Mouse (Mus musculus): ENCODE results near the gene Prr14.
A peak's percentile ranks its signal among the peaks of the same experiment; 100 is the strongest.
"Not testable (repeated sequence)": the region's sequence is repeated elsewhere in the genome, so short reads cannot be mapped to it uniquely, and the experiment has no call there.

Prr14 gene

DNA sequence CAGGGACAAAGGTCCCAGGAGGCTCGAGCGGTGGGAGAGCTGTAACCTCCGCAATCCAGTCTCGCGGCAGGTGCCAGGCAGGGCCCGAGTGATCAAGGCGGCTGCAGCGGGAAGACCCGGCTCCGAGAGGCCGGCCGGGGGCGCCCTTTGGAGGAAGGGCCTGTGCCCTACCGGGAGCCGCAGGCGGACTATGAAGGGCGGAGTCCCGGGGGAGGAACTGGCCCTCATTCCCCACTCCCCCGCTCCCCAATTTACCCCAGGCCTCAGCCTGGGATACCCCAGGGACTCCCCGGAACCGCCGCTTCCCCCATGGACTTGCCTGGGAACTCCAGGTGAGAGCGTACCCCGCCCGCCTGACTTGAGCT is 12.2 kb downstream of the Prr14 start:
- DNase-seq (ENCODE audit: extremely low spot score, low read depth, low spot score), result no peak

DNA sequence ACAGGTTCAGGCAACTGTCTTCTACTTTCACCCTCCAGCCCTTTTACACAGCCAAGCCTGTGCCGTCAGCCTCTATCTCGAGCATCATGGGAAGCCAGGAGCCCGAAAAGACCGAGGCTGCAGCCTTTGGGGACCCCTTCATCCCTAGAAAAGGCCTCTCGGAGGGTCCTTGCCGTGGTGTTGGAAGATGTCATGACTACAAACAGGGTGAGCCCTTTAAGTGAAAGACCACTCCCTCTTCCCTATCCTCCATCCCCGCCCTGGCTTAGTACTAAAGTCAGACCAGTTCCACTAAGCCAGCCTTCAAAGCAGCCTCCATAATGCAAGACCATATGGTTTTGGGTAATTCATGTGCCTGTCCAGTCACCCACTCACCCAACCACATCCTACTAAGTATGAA is 12.6 kb downstream of the Prr14 start:
- no peak for DNase-seq (ENCODE audit: extremely low spot score, low read depth, low spot score)

DNA sequence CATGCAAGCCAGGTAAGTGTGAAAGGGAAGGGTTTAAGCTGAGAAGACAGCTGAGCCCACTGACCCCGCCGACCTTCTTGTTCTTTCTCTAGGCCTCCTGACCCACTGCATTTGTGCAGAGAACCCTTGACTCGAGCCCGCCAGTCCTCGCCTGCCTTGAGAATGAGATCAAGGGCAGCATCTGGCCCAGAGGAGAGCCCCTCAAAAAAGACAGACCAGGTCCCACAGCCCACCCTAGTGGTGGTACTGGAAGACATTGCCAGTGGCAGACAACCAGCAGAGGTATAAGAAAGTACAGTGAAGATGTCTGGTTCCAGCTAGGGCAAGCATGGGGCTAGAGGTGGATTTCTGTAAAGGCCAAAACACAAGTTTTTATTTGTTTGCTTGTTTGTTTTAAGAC is 14.3 kb downstream of the Prr14 start:
- no peak for DNase-seq (ENCODE audit: extremely low spot score, low read depth, low spot score)

DNA sequence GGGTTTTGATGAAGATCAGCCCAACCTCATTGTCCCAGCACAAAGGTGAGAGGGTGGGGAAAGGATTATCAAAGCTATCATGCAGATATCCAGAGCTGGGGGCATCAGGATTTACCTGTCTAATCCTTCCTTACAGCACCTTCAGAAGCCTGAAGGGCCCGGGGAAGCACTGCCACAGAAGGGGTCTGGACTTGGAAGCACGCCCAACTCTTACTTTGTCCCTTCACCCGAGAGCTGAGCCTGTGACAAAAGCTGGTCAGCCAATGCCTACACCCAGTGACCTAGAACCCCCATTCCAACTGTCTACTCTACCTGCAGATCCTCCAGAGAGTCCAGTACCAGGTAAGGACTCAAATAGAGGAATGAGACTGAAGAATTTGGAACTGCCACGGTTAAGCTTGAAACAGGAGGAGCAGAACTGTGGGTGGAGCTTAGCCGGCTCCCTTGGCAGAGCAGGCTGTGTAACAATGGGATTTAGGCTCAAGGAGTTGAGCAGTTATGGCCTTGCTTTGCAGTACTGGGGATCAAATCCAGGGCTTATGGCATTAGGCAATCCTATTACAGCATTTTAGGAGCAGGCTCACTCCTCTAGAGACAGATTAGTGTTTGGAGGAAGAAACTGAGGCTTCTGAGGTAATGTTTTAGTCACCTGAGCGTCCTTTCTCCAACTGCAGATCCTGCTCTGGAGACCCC is 15.1 kb downstream of the Prr14 start:
- DNase-seq (ENCODE audit: extremely low spot score, low read depth, low spot score), result no peak

DNA sequence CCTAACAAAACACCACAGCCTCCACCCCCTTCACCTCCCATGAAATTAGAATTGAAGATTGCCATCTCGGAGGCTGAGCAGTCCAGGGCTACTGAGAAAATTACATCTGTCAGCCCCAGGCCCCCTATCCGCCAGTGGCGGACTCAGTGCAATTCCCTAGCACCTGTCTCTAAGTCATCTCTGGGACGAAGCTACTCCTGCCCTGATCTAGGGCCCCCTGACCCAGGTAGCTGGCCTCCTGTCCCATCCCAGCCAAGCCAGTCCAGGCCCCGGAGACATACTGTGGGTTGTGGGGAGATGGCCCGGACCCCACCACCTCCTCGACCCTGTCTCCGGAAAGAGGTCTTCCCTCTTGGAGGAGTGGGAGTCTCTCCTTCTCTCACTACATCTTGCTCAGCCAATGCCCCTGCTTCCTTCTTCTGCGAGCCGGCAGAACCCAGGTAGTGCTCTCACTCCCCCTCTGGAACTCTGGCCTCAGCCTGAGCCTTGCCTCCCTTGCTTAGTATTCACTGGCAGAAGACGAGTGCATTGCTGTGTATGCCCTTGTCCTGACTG is 15.9 kb downstream of the Prr14 start:
- DNase-seq (ENCODE audit: extremely low spot score, low read depth, low spot score), result no peak

DNA sequence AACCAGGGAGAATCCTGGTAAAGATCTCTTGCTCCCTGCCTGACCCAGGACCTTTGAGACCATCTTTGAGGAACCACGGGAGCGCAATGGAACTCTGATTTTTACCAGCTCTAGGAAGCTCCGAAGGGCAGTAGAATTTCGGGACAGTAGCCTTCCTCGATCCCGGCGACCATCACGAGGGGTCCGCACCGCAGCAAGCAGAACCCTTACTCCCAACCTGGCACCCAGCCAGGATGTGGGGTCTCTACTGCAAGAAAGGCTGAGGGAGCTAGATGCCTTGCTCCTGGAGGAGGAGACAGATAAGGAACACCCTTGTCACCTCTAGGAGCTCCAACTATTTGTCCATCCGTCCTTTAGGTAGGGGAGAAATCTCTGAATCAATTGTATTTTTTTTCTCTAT is 16.9 kb downstream of the Prr14 start:
- DNase-seq (ENCODE audit: extremely low spot score, low read depth, low spot score), result no peak

DNA sequence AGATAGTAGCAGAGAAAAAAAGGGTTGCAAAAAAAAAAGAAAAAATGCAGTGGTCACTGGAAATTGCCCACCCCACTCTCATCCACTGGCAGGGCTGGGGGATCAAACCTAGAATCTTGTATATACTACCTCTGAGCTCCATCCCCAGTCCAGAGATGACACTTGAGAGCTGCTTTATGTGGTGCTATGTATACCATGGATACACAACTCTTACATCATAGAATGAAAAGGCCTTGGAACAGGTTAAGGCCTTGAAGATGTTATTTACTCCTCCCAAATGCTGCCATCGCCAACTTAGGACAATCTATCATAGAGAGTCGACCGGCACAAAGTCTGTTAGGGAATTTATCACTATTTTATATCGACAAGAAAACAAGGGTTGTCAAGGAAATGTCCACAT is 17.4 kb downstream of the Prr14 start:
- no peak for DNase-seq (ENCODE audit: extremely low spot score, low read depth, low spot score)

DNA sequence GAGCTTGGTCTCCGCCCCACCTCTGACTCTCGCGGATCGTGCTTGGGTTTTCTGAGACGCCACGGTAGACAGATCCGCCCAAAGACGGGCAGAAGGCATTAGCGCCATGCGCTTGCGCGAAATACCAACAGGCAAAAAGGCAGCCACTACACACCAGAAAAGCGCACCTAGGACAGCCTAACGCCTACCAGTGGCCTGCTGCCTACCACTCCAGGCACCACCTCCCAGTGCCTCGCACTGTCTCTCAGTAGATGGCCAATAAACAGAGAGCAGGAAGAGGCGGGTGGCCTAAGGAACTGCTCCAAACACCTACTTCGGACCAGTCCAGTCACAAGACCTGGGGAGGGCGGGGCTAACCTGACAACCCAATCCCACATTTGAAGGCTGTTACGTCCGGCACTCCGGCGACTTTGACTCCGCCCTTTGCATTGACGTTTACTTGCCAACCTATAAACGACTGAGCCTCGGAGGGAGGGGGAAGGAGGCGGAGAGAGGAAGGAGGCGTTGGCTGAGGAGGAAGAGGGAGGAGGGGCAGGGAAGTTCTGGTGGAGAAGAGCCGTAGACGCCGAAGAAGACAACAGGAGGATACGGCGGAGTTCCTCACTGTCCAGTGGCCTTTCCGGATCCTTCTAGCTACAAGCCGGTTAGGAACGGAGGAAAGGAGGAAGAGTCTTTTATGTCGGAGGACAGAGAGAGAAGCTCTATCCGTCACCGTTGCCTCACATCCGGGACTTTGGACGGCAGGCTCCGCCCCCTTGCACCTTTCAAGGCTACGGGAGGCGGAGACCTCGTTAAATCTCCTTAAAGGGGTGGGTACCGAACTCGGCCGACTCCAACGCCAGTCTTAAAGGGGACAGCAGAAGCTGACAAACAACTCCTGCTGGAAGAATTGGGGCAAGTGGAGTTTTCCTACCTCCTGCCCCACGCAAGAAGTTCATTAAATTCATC is 18.6 kb downstream of the Prr14 start:
- peak; percentile 99 for DNase-seq (ENCODE audit: extremely low spot score, low read depth, low spot score)

DNA sequence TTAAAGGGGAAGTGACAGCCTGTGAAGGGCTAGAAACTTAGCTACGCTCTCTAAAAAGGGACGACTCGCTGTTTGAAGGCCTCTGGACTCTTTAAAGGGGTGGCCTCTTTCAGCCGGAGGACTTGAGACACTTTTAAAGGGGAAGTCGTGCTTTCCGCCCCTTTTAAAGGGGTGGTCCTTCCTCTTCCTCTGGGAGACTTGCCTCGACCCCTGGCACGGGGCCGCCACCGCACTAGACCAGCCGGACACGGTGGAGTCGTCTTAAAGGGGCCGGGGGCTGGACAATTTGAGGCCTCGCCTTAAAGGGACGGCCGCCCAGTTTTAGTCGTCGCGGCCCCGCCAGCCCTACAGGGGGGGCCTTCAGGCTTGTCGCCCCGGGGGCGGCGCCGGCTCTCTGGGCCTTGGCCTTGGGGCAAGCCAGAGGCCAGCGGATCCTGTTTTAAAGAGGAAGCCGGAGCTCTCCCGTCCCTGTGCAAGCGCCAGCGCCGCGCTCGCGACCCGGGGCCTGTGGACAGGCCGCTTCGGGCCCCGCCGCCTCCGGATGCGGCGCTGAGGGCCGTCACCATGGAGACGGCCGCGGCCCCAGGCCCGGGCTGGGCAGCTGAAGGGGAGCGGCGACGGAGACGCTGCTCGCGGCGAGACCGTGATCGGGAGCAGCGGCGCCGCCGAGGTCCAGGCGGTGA is 19.4 kb downstream of the Prr14 start, which contains the start of gene Fbrs:
TSS of gene Fbrs (plus strand) at position 565 of the 683 bp plus-strand sequence.
- DNase-seq (ENCODE audit: extremely low spot score, low read depth, low spot score), result peak; percentile 99

DNA sequence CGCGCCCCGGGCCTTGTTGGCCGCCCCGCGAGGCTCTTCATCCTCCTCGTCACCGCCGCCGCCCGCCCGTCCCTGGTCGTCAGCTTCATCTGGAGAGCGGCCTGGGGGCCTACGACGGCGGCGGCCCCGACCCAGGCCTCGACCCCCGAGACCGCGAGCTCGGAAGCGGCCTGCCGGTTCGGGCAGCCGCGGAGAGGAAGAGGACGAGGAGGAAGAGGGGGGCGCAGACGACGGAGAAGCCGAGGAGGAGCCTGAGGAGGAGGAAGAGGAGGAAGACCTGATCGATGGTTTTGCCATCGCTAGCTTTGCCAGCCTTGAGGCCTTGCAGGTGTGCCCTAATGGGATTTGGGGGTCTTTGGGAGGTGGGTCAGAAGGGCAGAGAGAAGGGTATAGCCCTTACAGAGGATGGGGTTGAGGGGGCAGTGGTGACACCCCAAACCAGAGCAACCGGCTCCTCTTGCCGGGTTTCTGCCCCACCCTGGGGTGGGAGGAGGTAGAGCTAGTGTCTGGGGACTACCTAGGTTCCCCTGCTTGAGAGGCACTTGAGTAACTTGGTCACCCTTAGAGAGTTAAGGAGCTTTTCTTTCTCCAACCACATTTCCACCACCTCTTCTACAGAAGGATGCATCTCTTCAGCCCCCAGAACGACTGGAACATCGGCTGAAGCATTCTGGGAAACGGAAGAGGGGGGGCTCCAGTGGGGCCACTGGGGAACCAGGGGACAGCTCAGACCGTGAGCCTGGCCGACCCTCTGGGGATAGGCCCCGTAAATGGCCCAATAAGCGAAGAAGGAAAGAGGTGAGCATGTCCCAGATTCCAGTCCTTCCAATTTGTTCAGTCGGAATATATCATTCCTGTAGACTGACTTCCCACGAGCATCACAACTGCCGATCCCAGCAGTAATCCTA is 20.2 kb downstream of the Prr14 start:
- no peak for DNase-seq (ENCODE audit: extremely low spot score, low read depth, low spot score)

DNA sequence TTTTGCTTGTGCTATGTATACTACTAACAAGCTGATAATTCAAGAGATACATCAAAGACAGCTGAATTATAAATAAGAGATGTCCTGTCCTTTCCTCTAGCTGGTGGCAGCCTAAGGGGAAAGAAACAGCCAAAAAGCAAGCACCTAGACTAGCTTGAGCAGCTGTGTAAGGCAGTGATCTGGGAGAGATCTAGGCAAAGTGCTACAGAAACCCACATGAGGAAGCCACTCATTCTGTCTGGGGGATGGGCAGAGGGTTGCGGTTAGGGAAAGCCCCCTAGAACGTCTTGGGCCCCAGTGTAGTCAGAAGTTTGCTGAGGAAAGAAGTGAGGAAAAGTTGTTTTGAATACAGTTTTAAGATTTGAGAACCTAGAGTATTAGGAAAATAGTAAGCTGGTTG is 20.9 kb downstream of the Prr14 start:
- no peak for DNase-seq (ENCODE audit: extremely low spot score, low read depth, low spot score)

DNA sequence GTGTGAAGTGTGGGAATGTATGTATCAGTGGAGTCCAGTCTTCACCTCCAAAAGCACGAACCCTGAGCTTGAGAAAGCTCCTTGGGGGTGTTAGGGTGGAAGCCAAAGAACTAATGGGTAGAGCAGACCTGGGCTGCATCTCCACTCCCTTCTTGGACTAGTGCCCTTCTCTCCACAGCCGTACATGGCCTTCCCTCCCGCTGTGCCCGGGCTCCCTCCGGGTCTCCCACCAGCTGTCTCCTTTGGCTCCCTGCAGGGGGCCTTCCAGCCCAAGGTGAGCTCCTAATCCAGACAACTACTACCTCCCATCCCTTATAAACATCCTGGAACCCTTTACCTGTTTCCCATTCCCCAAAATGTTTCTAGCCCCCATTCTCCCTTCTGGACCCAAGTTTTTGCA is 26.0 kb downstream of the Prr14 start:
- no peak for DNase-seq (ENCODE audit: extremely low spot score, low read depth, low spot score)

DNA sequence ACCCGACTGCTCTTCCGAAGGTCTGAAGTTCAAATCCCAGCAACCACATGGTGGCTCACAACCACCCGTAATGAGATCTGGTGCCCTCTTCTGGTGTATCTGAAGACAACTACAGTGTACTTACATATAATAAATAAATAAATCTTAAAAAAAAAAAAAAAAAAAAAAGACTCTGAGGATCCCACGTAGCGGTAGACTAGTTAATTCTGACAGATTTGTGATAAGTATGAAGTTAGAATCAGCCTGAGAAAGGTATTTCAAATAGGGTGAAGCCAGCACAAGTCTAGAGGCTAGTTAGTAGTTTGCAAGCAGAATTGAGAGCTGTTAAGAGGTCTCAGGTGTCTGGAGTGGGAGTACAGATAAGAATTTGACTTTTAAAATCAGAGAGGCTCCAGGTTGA is 29.0 kb downstream of the Prr14 start:
- not testable (repeated sequence) for DNase-seq (ENCODE audit: extremely low spot score, low read depth, low spot score)

DNA sequence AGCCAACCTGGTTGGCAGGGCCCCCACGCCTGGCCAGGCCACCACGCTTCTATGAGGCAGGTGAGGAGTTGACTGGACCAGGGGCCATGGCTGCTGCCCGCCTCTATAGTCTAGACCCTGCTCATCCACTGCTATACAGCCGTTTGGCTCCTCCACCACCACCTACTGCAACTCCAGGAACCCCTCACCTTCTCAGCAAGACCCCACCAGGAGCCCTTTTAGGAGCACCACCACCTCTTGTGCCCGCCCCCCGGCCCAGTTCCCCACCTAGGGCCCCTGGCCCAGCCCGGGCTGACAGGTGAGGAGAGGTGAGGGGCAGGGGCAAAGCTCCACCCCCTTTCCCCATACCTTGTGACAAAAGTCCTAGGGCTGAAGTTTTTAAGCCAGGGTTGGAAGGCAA is 30.6 kb downstream of the Prr14 start:
- no peak for DNase-seq (ENCODE audit: extremely low spot score, low read depth, low spot score)

DNA sequence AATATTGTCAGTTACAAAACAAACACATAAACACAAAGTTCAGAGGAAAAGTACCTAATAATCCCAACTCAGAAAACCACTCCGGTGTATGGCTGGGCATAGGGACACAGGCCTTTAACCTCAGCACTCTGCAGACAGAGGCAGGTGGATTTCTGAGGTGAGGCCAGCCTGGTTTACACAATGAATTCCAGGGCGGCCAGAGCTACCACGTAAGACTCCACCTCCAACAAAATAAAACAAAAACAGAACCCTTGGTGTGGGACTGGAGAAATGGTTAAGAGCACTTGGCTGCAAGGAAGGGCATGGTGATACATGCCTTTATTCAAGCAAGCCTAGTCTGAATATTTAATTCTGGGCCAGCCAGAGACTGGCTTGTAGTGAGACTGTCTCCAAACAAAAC is 32.4 kb downstream of the Prr14 start:
- no peak for DNase-seq (ENCODE audit: extremely low spot score, low read depth, low spot score)

DNA sequence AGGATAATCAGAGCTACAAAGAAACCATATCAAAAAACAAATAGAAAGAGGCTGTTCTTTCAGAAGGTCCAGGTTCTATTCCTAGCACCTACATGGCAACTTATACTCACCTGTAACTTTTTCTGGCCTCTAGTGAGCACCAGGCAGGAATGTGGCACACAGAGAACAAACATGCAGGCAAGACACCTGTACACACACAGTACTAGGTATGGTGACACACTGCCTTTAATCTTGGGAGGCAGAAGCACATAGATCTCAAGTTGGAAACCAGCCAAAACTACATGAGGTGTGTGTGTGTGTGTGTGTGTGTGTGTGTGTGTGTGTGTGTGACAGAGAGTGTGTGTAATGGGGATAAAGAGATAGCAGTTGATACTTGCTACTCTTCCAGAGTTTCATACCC is 35.2 kb downstream of the Prr14 start:
- DNase-seq (ENCODE audit: extremely low spot score, low read depth, low spot score), result no peak

DNA sequence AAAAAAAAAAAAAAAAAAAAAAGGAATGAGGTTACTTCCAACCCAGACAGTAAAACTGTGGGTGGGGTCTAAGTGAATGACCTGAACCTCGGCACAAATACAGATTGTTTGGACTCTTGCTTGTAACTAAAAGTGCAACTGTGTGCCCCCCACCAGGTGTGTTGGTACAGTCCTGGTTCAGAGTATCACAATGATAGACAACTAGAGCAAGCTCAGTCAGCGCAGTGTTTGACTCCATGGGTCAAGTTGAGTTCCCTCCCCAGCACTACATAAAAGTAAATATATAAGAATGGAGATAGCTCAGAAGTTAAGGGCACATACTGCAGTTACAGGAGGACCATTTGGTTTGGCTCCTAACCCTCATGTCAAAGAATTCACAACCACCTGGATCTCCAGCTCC is 38.0 kb downstream of the Prr14 start:
- DNase-seq (ENCODE audit: extremely low spot score, low read depth, low spot score), result no peak

DNA sequence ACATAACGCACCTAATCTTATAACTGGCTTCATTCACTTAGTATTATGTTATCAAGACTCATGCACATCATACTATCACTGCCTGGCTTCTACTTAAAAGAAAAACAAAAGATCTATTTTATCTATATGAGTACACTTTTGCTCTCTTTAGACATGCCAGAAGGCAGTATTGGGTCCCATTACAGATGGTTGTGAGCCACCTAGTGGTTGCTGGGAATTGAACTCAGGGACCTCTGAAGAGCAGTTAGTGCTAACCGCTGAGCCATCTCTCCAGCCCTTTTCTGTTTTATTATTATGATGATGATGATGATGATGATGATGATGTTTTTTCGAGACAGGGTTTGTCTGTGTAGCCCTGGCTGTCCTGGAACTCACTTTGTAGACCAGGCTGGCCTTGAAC is 39.0 kb downstream of the Prr14 start:
- no peak for DNase-seq (ENCODE audit: extremely low spot score, low read depth, low spot score)

DNA sequence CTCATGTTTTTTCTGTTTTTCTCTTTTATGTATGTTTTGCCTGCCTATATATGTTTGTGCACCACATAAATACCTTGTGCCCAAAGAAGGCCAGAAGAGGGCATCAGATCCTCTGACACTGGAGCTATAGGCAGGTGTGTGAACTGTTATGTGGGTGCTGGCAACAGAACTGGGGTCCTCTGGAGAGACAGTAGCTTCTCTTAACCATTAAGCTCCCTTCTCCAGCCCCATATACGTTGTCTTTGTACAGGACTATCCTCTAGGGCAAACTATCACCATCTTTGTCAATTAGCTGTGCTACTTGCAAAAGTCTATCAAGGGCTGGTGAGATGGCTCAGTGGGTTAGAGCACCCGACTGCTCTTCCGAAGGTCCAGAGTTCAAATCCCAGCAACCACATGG is 48.9 kb downstream of the Prr14 start:
- DNase-seq (ENCODE audit: extremely low spot score, low read depth, low spot score), result no peak

DNA sequence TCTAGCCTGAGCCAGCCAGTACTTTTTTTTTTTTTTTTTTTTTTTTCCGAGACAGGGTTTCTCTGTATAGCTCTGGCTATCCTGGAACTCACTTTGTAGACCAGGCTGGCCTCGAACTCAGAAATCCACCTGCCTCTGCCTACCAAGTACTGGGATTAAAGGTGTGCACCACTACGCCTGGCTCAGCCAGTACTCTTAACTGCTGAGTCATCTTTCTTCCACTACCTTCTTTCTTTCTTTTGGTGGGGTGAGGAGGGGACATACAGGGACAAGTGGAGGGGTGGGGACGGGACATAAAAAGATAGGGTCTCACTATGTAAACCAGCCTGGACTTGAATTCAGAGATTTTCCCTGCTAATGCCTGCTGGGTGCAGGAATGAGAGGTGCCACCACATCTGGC is 50.4 kb downstream of the Prr14 start:
- not testable (repeated sequence) for DNase-seq (ENCODE audit: extremely low spot score, low read depth, low spot score)
